Mouse (Mus musculus): Measurements from ENCODE around the gene Slc17a4.

DNA sequence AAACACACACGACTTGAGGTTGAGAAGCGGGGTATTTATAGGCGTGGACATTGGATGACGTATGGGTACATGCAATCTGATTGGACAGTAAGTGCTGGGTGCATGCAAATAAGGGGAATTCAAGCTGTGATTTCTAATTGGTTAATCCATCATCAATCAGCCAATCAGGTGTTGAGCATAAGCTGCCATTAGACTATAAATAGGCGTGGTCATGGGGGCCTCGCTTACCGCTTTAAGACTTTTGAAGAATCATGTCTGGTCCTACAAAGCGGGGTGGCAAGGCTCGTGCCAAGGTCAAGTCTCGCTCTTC is 19.4 kb upstream of the Slc17a4 start, which contains the start of gene Hist1h2aa:
- TF ChIP-seq CTCF (IDR thresholded peaks at IDR 0.05; ENCODE audit: extremely low read depth, insufficient read length, insufficient replicate concordance, low read depth, low read length) (no peak), POLR2A (IDR thresholded peaks at IDR 0.05; ENCODE audit: low read depth, low read length) (no peak)

Data from small intestine, adult 2 months (tissue).